Mouse (Mus musculus): ENCODE results near the gene Sfr1. TPM values are rescaled to one million over a fixed set of nuclear protein-coding genes. Genes with fewer than 3 reads are reported as not detected.
A peak's percentile ranks its signal among the peaks of the same experiment; 100 is the strongest.

Sfr1 gene
- polyA plus RNA-seq, 1 experiment from 2014 or later: 92.3 TPM

DNA sequence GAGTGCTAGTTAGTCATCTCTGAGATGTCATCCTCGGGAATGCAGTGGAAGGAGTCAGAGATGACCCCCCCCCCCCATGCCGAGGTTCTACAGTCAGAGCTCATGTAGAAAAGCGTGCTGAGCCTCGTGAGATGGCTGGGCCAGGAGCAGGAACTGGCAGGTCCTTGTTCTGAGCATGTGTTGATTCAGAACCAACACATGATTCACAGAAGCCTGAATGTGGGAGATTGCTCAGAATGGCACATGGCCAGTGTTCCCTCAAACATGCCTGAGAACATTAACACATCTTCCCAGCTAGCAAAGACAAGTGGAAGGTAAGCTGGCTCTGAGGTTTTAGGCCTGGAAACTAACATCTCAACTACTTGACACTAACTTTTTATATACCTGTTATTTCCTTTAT, 21.1 kb upstream of the Sfr1 start:
- Histone ChIP-seq H3K9me3 (replicated peaks) (no peaks in the 10 kb centered on the region), H3K9ac (no peak overlapping the region), H3K36me3 (no peaks in the 10 kb centered on the region), H3K4me2 (no peak overlapping the region), H3K4me3 (replicated peaks) (no peak overlapping the region), H3K27me3 (no peaks in the 10 kb centered on the region), H3K4me1 (replicated peaks) (peaks cover 2% of the 10 kb centered on the region), H3K27ac (no peak overlapping the region)
- ATAC-seq (ENCODE audit: low read depth): no peak
- WGBS (ENCODE audit: insufficient replicate concordance): 54% methylated on average over 4 of the region's 4 CpGs
- no peak for DNase-seq

GRCm38 (mm10) chr19:47713457-47713856, 18.0 kb upstream of the Sfr1 start:
- no peaks in the 10 kb centered on the region for H3K9me3 ChIP-seq (replicated peaks)
- H3K9ac ChIP-seq: no peak overlapping the region
- H3K4me2 ChIP-seq: no peak overlapping the region
- H3K4me3 ChIP-seq (replicated peaks): no peak overlapping the region
- ATAC-seq (ENCODE audit: low read depth) (no peak), DNase-seq (no peak)
- no peaks in the 10 kb centered on the region for H3K36me3 ChIP-seq
- whole genome bisulfite sequencing (ENCODE audit: insufficient replicate concordance): 71% methylated on average over 9 of the region's 9 CpGs
- H3K4me1 ChIP-seq (replicated peaks): no peaks in the 10 kb centered on the region
- no peaks in the 10 kb centered on the region for H3K27me3 ChIP-seq
- no peak overlapping the region for H3K27ac ChIP-seq

GRCm38 (mm10) chr19:47716144-47716543, 15.3 kb upstream of the Sfr1 start:
- Histone ChIP-seq H3K4me2 (no peak overlapping the region), H3K27me3 (no peaks in the 10 kb centered on the region), H3K27ac (no peak overlapping the region), H3K9ac (no peak overlapping the region), H3K4me1 (replicated peaks) (no peaks in the 10 kb centered on the region), H3K4me3 (replicated peaks) (no peak overlapping the region), H3K36me3 (no peaks in the 10 kb centered on the region), H3K9me3 (replicated peaks) (no peaks in the 10 kb centered on the region)
- WGBS (ENCODE audit: insufficient replicate concordance): 45% methylated on average over 2 of the region's 2 CpGs
- ATAC-seq (ENCODE audit: low read depth) (no peak), DNase-seq (no peak)

DNA sequence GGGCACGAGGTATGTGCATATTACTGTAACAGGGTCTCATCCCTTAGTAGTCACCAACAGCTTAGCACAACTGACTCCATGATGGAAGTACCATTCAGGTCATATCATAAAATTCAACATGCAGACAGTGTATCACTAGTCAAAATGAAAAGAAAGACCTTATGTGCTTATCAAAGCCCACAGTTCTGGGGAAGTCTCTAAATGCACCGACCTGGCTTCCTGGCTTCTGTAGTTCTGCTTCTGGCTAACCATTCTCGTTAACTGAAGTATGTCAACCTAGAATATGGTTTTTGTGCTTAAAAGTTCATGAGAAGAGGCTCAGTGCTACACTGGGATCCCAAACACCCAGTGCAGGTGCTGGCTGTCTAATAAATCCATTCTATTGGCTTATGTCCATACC, 12.3 kb upstream of the Sfr1 start:
- no peaks in the 10 kb centered on the region for H3K36me3 ChIP-seq
- H3K4me1 ChIP-seq (replicated peaks): no peaks in the 10 kb centered on the region
- no peaks in the 10 kb centered on the region for H3K9me3 ChIP-seq (replicated peaks)
- H3K4me2 ChIP-seq: no peak overlapping the region
- WGBS (ENCODE audit: insufficient replicate concordance): 38% methylated on average over 3 of the region's 3 CpGs
- no peak overlapping the region for H3K27ac ChIP-seq
- no peaks in the 10 kb centered on the region for H3K27me3 ChIP-seq
- H3K9ac ChIP-seq: no peak overlapping the region
- no peak for DNase-seq
- H3K4me3 ChIP-seq (replicated peaks): no peak overlapping the region
- ATAC-seq (ENCODE audit: low read depth): no peak

GRCm38 (mm10) chr19:47722471-47722870, 9.0 kb upstream of the Sfr1 start:
- no peak overlapping the region for H3K4me3 ChIP-seq (replicated peaks)
- no peak overlapping the region for H3K4me2 ChIP-seq
- no peak for ATAC-seq (ENCODE audit: low read depth)
- DNase-seq: no peak
- no peaks in the 10 kb centered on the region for H3K4me1 ChIP-seq (replicated peaks)
- H3K27ac ChIP-seq: no peak overlapping the region
- H3K9ac ChIP-seq: no peak overlapping the region
- H3K36me3 ChIP-seq: no peaks in the 10 kb centered on the region
- whole genome bisulfite sequencing (ENCODE audit: insufficient replicate concordance): 50% methylated on average over 6 of the region's 6 CpGs
- no peaks in the 10 kb centered on the region for H3K27me3 ChIP-seq
- H3K9me3 ChIP-seq (replicated peaks): no peaks in the 10 kb centered on the region

GRCm38 (mm10) chr19:47724903-47725302, 6.6 kb upstream of the Sfr1 start:
- H3K36me3 ChIP-seq: no peaks in the 10 kb centered on the region
- H3K27me3 ChIP-seq: no peaks in the 10 kb centered on the region
- H3K9me3 ChIP-seq (replicated peaks): no peaks in the 10 kb centered on the region
- 60% methylated on average over 4 of the region's 4 CpGs for WGBS (ENCODE audit: insufficient replicate concordance)
- no peak overlapping the region for H3K4me2 ChIP-seq
- no peak for DNase-seq
- peaks cover 4% of the 10 kb centered on the region for H3K4me1 ChIP-seq (replicated peaks)
- H3K4me3 ChIP-seq (replicated peaks): no peak overlapping the region
- no peak for ATAC-seq (ENCODE audit: low read depth)
- no peak overlapping the region for H3K9ac ChIP-seq
- no peak overlapping the region for H3K27ac ChIP-seq

DNA sequence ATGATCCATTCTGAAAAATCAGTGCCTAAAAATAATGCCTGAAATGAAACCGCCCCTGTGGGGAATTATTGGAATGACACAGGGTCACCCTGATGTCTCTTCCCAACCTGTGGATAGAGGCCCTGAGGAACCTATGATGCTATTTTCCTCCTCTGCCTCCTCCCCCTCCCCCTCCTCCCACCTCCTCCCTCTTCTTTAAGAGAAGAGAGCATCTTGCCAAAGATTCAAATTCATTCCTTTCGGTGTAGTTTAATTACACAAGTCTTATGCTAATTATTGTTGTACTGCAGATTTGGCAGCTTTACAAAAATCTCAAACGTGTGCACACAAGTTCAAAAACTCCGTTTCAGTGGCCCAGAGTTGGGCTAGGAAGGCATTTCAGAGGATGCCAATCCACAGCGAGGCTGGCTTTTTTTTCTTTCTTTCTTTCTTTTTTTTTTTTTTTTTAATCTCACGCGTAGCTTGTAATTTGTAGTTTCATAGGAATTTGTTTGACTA, 5.8 kb upstream of the Sfr1 start:
- no peak overlapping the region for H3K4me2 ChIP-seq
- H3K9ac ChIP-seq: no peak overlapping the region
- H3K36me3 ChIP-seq: no peaks in the 10 kb centered on the region
- H3K9me3 ChIP-seq (replicated peaks): no peaks in the 10 kb centered on the region
- ATAC-seq (ENCODE audit: low read depth) (no peak), DNase-seq (no peak)
- no peak overlapping the region for H3K27ac ChIP-seq
- H3K4me3 ChIP-seq (replicated peaks): no peak overlapping the region
- 67% methylated on average over 7 of the region's 7 CpGs for WGBS (ENCODE audit: insufficient replicate concordance)
- H3K4me1 ChIP-seq (replicated peaks): peaks cover 11% of the 10 kb centered on the region
- no peaks in the 10 kb centered on the region for H3K27me3 ChIP-seq

- DNase-seq (peak; percentile 63), ATAC-seq (ENCODE audit: low read depth) (peak; percentile 53)
- Histone ChIP-seq H3K4me1 (replicated peaks) (peaks cover 25% of the 10 kb centered on the region), H3K9me3 (replicated peaks) (no peaks in the 10 kb centered on the region), H3K9ac (peak overlapping the region; percentile 79), H3K27me3 (no peaks in the 10 kb centered on the region), H3K4me2 (peak overlapping the region; percentile 87), H3K36me3 (peaks cover 28% of the 10 kb centered on the region), H3K27ac (peak overlapping the region; percentile 87), H3K4me3 (replicated peaks) (peak overlapping the region; percentile 88)
- WGBS (ENCODE audit: insufficient replicate concordance): under 1% methylated on average over 12 of the region's 12 CpGs
Observed at GRCm38 (mm10) chr19:47730691-47731070, 801 bp upstream of the Sfr1 start.

- DNase-seq (no peak), ATAC-seq (ENCODE audit: low read depth) (peak; percentile 39)
- WGBS (ENCODE audit: insufficient replicate concordance): 5% methylated on average over 15 of the region's 15 CpGs
- peaks cover 27% of the 10 kb centered on the region for H3K4me1 ChIP-seq (replicated peaks)
- peak overlapping the region; percentile 88 for H3K4me3 ChIP-seq (replicated peaks)
- H3K36me3 ChIP-seq: peaks cover 38% of the 10 kb centered on the region
- peak overlapping the region; percentile 85 for H3K9ac ChIP-seq
- no peaks in the 10 kb centered on the region for H3K9me3 ChIP-seq (replicated peaks)
- H3K4me2 ChIP-seq: peak overlapping the region; percentile 65
- no peaks in the 10 kb centered on the region for H3K27me3 ChIP-seq
- H3K27ac ChIP-seq: peak overlapping the region; percentile 90
Observed at GRCm38 (mm10) chr19:47731931-47732330, 449 bp downstream of the Sfr1 start.

- H3K9me3 ChIP-seq (replicated peaks): no peaks in the 10 kb centered on the region
- ATAC-seq (ENCODE audit: low read depth): no peak
Observed at GRCm38 (mm10) chr19:47747072-47747471, 15.6 kb downstream of the Sfr1 start.

GRCm38 (mm10) chr19:47748950-47749349, 17.5 kb downstream of the Sfr1 start:
- no peak overlapping the region for H3K4me2 ChIP-seq
- H3K4me3 ChIP-seq (replicated peaks): no peak overlapping the region
- no peak for ATAC-seq (ENCODE audit: low read depth)
- H3K9me3 ChIP-seq (replicated peaks): no peaks in the 10 kb centered on the region
- WGBS (ENCODE audit: insufficient replicate concordance): 52% methylated on average over 2 of the region's 2 CpGs
- H3K27me3 ChIP-seq: no peaks in the 10 kb centered on the region
- no peak overlapping the region for H3K27ac ChIP-seq
- DNase-seq: no peak
- H3K36me3 ChIP-seq: no peaks in the 10 kb centered on the region
- no peak overlapping the region for H3K9ac ChIP-seq
- no peaks in the 10 kb centered on the region for H3K4me1 ChIP-seq (replicated peaks)

More at GRCm38 (mm10) chr19:47747072-47747471, 15.6 kb downstream of the Sfr1 start:
- DNase-seq: no peak
- Histone ChIP-seq H3K9ac (no peak overlapping the region), H3K4me1 (replicated peaks) (no peaks in the 10 kb centered on the region), H3K4me2 (no peak overlapping the region), H3K4me3 (replicated peaks) (no peak overlapping the region), H3K36me3 (no peaks in the 10 kb centered on the region), H3K27me3 (no peaks in the 10 kb centered on the region), H3K27ac (no peak overlapping the region)
- 80% methylated on average over 2 of the region's 2 CpGs for WGBS (ENCODE audit: insufficient replicate concordance)

GRCm38 (mm10) chr19:47750391-47750790, 18.9 kb downstream of the Sfr1 start:
- ATAC-seq (ENCODE audit: low read depth) (no peak), DNase-seq (no peak)
- H3K36me3 ChIP-seq: no peaks in the 10 kb centered on the region
- H3K9me3 ChIP-seq (replicated peaks): no peaks in the 10 kb centered on the region
- no peak overlapping the region for H3K9ac ChIP-seq
- H3K27ac ChIP-seq: no peak overlapping the region
- no peak overlapping the region for H3K4me2 ChIP-seq
- no peak overlapping the region for H3K4me3 ChIP-seq (replicated peaks)
- no peaks in the 10 kb centered on the region; the same call in 1 of the 2 replicates for H3K27me3 ChIP-seq
- WGBS (ENCODE audit: insufficient replicate concordance): 74% methylated on average over 5 of the region's 5 CpGs
- H3K4me1 ChIP-seq (replicated peaks): no peaks in the 10 kb centered on the region
